Mouse (Mus musculus) forebrain, postnatal 0 days (tissue): ENCODE data around the gene Eprs. TPM values are rescaled to one million over a fixed set of nuclear protein-coding genes. Genes with fewer than 3 reads are reported as not detected.

ENCODE experiments used
- ATAC-seq: fragments of 200-750 bp; cut with Nextera tagmentation; 2 replicates; pipeline ENCODE4 v1.8.0; 2017; ENCODE audit warnings: mild to moderate bottlenecking, moderate library complexity
- DNase-seq: peaks from one replicate; pipeline ENCODE4 v3.0.0-alpha.2; 2015
- H3K27ac ChIP-seq: fragments of 300-500 bp; sonication (generic); 2 replicates; pipeline ENCODE4 v1.5.1; 2014; ENCODE audit warnings: low read depth, mild to moderate bottlenecking, antibody characterized with exemption, low read length, moderate library complexity, mixed read lengths
- H3K27me3 ChIP-seq: fragments of 300-500 bp; sonication (generic); 2 replicates; pipeline ENCODE4 v1.6.1; 2014; ENCODE audit warnings: mild to moderate bottlenecking, low read length, mixed read lengths; ENCODE audit not compliant: insufficient read depth
- H3K36me3 ChIP-seq: fragments of 300-500 bp; sonication (generic); 2 replicates; pipeline ENCODE4 v1.6.1; 2014; ENCODE audit warnings: mild to moderate bottlenecking, moderate library complexity; ENCODE audit not compliant: insufficient read depth
- H3K4me1 ChIP-seq: fragments of 300-500 bp; sonication (generic); 2 replicates; pipeline ENCODE4 v1.6.1; 2014; ENCODE audit warnings: antibody characterized with exemption; ENCODE audit not compliant: insufficient read depth
- H3K4me2 ChIP-seq: fragments of 300-500 bp; sonication (generic); 2 replicates; pipeline ENCODE4 v1.6.1; 2014; ENCODE audit warnings: low read depth, mild to moderate bottlenecking, moderate library complexity
- H3K4me3 ChIP-seq: fragments of 300-500 bp; sonication (generic); 2 replicates; pipeline ENCODE4 v1.5.1; 2014; ENCODE audit warnings: low read depth, low read length, mixed read lengths
- H3K9ac ChIP-seq: fragments of 300-500 bp; sonication (generic); 2 replicates; pipeline ENCODE4 v1.6.1; 2014; ENCODE audit warnings: mild to moderate bottlenecking
- H3K9me3 ChIP-seq: fragments of 300-500 bp; sonication (generic); 2 replicates; pipeline ENCODE4 v1.6.1; 2016; ENCODE audit warnings: low read length
- CTCF ChIP-seq: sonication (generic); IDR thresholded peaks from 2 replicates; pipeline ENCODE4 v1.5.1; 2016; ENCODE audit warnings: antibody characterized with exemption, control low read depth, low read depth
- WGBS: fragments of 180-500 bp; shearing (Covaris S2); extraction: QIAGEN DNeasy Blood & Tissue Kit; methylation state at CpG from one replicate; pipeline ENCODE4 v1.1.7; 2014; 5-methylcytosine and 5-hydroxymethylcytosine counted together
- polyA plus RNA-seq: library from polyadenylated mRNA; unstranded; fragments of >200 nt; fragmentation: Nextera tagmentation; extraction: Ambion mirVana; gene quantifications from 2 replicates; pipeline ENCODE4 v1.2.1, GENCODE M21; 2015
- total RNA-seq: library from RNA; depleted of rRNA; stranded (reverse); fragments of >200 nt; gene quantifications from 2 replicates; pipeline ENCODE4 v1.2.3, GENCODE M21; 2014

Eprs gene
- total and polyA plus RNA-seq, 2 experiments from 2014 or later: 114 to 121 TPM

- no peak overlapping the region for H3K4me3 ChIP-seq
- no peak for DNase-seq
- no peaks in the 10 kb centered on the region for H3K4me1 ChIP-seq
- 95% methylated on average over 5 of the region's 5 CpGs for WGBS
- TF ChIP-seq CTCF: no peak
- no peak overlapping the region for H3K4me2 ChIP-seq
- no peak overlapping the region for H3K9ac ChIP-seq
- ATAC-seq: no peak
- H3K36me3 ChIP-seq: peaks cover 30% of the 10 kb centered on the region
- H3K27me3 ChIP-seq: no peaks in the 10 kb centered on the region
- H3K27ac ChIP-seq: no peak overlapping the region
- H3K9me3 ChIP-seq: no peaks in the 10 kb centered on the region
Measured at GRCm38 (mm10) chr1:185426583-185426982, 63.7 kb downstream of the Eprs start.

GRCm38 (mm10) chr1:185430488-185430887 lies 67.6 kb downstream of the Eprs start:
- DNase-seq (peak; percentile 27), ATAC-seq (peak; percentile 69)
- Histone ChIP-seq H3K9ac (no peak overlapping the region), H3K4me2 (no peak overlapping the region), H3K9me3 (no peaks in the 10 kb centered on the region), H3K27ac (no peak overlapping the region), H3K4me3 (no peak overlapping the region), H3K27me3 (no peaks in the 10 kb centered on the region), H3K36me3 (peaks cover 16% of the 10 kb centered on the region), H3K4me1 (no peaks in the 10 kb centered on the region)
- TF ChIP-seq CTCF: no peak
- 65% methylated on average over 5 of the region's 5 CpGs for WGBS

- ATAC-seq (no peak), DNase-seq (no peak)
- TF ChIP-seq CTCF: no peak
- no peak overlapping the region for H3K27ac ChIP-seq
- H3K4me2 ChIP-seq: no peak overlapping the region
- H3K27me3 ChIP-seq: no peaks in the 10 kb centered on the region
- H3K9ac ChIP-seq: no peak overlapping the region
- no peaks in the 10 kb centered on the region for H3K9me3 ChIP-seq
- WGBS: 81% methylated on average over 6 of the region's 6 CpGs
- no peaks in the 10 kb centered on the region; the same call in 1 of the 2 replicates for H3K4me1 ChIP-seq
- peaks cover 16% of the 10 kb centered on the region for H3K36me3 ChIP-seq
- H3K4me3 ChIP-seq: no peak overlapping the region
Measured at GRCm38 (mm10) chr1:185431245-185431997, 68.6 kb downstream of the Eprs start.

GRCm38 (mm10) chr1:185431998-185432317 lies 69.1 kb downstream of the Eprs start:
- Histone ChIP-seq H3K4me3 (no peak overlapping the region), H3K4me2 (no peak overlapping the region), H3K27me3 (no peaks in the 10 kb centered on the region), H3K9ac (no peak overlapping the region), H3K4me1 (peaks cover 3% of the 10 kb centered on the region; the same call in 1 of the 2 replicates), H3K36me3 (peaks cover 11% of the 10 kb centered on the region), H3K9me3 (no peaks in the 10 kb centered on the region), H3K27ac (no peak overlapping the region)
- DNase-seq (no peak), ATAC-seq (no peak)
- TF ChIP-seq CTCF: no peak
- WGBS: 87% methylated on average over 13 of the region's 13 CpGs

- no peak for DNase-seq
- Histone ChIP-seq H3K36me3 (peaks cover 7% of the 10 kb centered on the region), H3K4me1 (peaks cover 5% of the 10 kb centered on the region; the same call in 1 of the 2 replicates), H3K27me3 (no peaks in the 10 kb centered on the region), H3K9me3 (no peaks in the 10 kb centered on the region), H3K4me2 (no peak overlapping the region), H3K4me3 (no peak overlapping the region), H3K9ac (no peak overlapping the region), H3K27ac (no peak overlapping the region)
- WGBS: 83% methylated on average over 6 of the region's 6 CpGs
- ATAC-seq: no peak
- TF ChIP-seq CTCF: no peak
Measured at GRCm38 (mm10) chr1:185433112-185433511, 70.3 kb downstream of the Eprs start.

GRCm38 (mm10) chr1:185438841-185439580 lies 76.2 kb downstream of the Eprs start:
- peak overlapping the region; percentile 70 for H3K27ac ChIP-seq
- H3K4me1 ChIP-seq: peaks cover 29% of the 10 kb centered on the region
- H3K4me3 ChIP-seq: no peak overlapping the region
- 27% methylated on average over 9 of the region's 9 CpGs for WGBS
- H3K9me3 ChIP-seq: no peaks in the 10 kb centered on the region
- DNase-seq (peak; percentile 90), ATAC-seq (peak; percentile 76)
- H3K4me2 ChIP-seq: no peak overlapping the region
- peak; percentile 50; the same call in 1 of the 2 replicates for TF ChIP-seq CTCF
- no peaks in the 10 kb centered on the region for H3K36me3 ChIP-seq
- no peaks in the 10 kb centered on the region for H3K27me3 ChIP-seq
- H3K9ac ChIP-seq: no peak overlapping the region
